Mouse (Mus musculus): ENCODE measurements around the gene Dtx1. TPM values are rescaled to one million over a fixed set of nuclear protein-coding genes. Genes with fewer than 3 reads are reported as not detected.

Dtx1 gene
- polyA plus RNA-seq (2014; fragmentation: Illumina TruSeq; extraction: RNeasy Lipid Tissue Mini Kit (QIAGEN cat#74804); ENCODE audit: low replicate concordance): 0.22 TPM

GRCm38 (mm10) chr5:120711827-120712226 lies at the start of gene Dtx1:
Gene Dtx1 (minus strand): TSS chr5:120711927.

GRCm38 (mm10) chr5:120749688-120750087 lies 38.0 kb upstream of the Dtx1 start, which contains the start of gene Oas2:
Gene Oas2 (minus strand): TSS chr5:120749853.

GRCm38 (mm10) chr5:120648569-120649373 lies 63.0 kb downstream of the Dtx1 start, which contains the start of gene Rasal1:
Gene Rasal1 (plus strand): TSS chr5:120648812.

GRCm38 (mm10) chr5:120634131-120634530 lies 77.6 kb downstream of the Dtx1 start, which contains the start of gene Cfap73:
Gene Cfap73 (minus strand): TSS chr5:120634235.

Other genes with a start within 250 kb of the Dtx1 start
- gene Sdsl, start 239.1 kb downstream of the Dtx1 start, polyA plus RNA-seq (2014; fragmentation: Illumina TruSeq; extraction: RNeasy Lipid Tissue Mini Kit (QIAGEN cat#74804); ENCODE audit: low replicate concordance): not detected
- not detected for gene Sds, start 235.4 kb downstream of the Dtx1 start, polyA plus RNA-seq (2014; fragmentation: Illumina TruSeq; extraction: RNeasy Lipid Tissue Mini Kit (QIAGEN cat#74804); ENCODE audit: low replicate concordance)
- not detected for gene Plbd2, start 208.3 kb downstream of the Dtx1 start, polyA plus RNA-seq (2014; fragmentation: Illumina TruSeq; extraction: RNeasy Lipid Tissue Mini Kit (QIAGEN cat#74804); ENCODE audit: low replicate concordance)
- 0.15 TPM for gene Slc8b1, start 200.8 kb downstream of the Dtx1 start, polyA plus RNA-seq (2014; fragmentation: Illumina TruSeq; extraction: RNeasy Lipid Tissue Mini Kit (QIAGEN cat#74804); ENCODE audit: low replicate concordance)
- gene Tpcn1, start 123.3 kb downstream of the Dtx1 start, polyA plus RNA-seq (2014; fragmentation: Illumina TruSeq; extraction: RNeasy Lipid Tissue Mini Kit (QIAGEN cat#74804); ENCODE audit: low replicate concordance): 3.6 TPM
- gene Iqcd, start 122.9 kb downstream of the Dtx1 start, polyA plus RNA-seq (2014; fragmentation: Illumina TruSeq; extraction: RNeasy Lipid Tissue Mini Kit (QIAGEN cat#74804); ENCODE audit: low replicate concordance): not detected
- not detected for gene Rita1, start 99.3 kb downstream of the Dtx1 start, polyA plus RNA-seq (2014; fragmentation: Illumina TruSeq; extraction: RNeasy Lipid Tissue Mini Kit (QIAGEN cat#74804); ENCODE audit: low replicate concordance)
- gene Ddx54, start 99.2 kb downstream of the Dtx1 start, polyA plus RNA-seq (2014; fragmentation: Illumina TruSeq; extraction: RNeasy Lipid Tissue Mini Kit (QIAGEN cat#74804); ENCODE audit: low replicate concordance): 0.15 TPM
- gene Cfap73, start 77.7 kb downstream of the Dtx1 start, polyA plus RNA-seq (2014; fragmentation: Illumina TruSeq; extraction: RNeasy Lipid Tissue Mini Kit (QIAGEN cat#74804); ENCODE audit: low replicate concordance): not detected
- gene Rasal1, start 63.1 kb downstream of the Dtx1 start, polyA plus RNA-seq (2014; fragmentation: Illumina TruSeq; extraction: RNeasy Lipid Tissue Mini Kit (QIAGEN cat#74804); ENCODE audit: low replicate concordance): not detected
- 1.4 TPM for gene Oas2, start 37.9 kb upstream of the Dtx1 start, polyA plus RNA-seq (2014; fragmentation: Illumina TruSeq; extraction: RNeasy Lipid Tissue Mini Kit (QIAGEN cat#74804); ENCODE audit: low replicate concordance)
- 9.9 TPM for gene Oas3, start 65.7 kb upstream of the Dtx1 start, polyA plus RNA-seq (2014; fragmentation: Illumina TruSeq; extraction: RNeasy Lipid Tissue Mini Kit (QIAGEN cat#74804); ENCODE audit: low replicate concordance)
- 0.30 TPM for gene Oas1e, start 83.6 kb upstream of the Dtx1 start, polyA plus RNA-seq (2014; fragmentation: Illumina TruSeq; extraction: RNeasy Lipid Tissue Mini Kit (QIAGEN cat#74804); ENCODE audit: low replicate concordance)
- 0.48 TPM for gene Oas1c, start 100.6 kb upstream of the Dtx1 start, polyA plus RNA-seq (2014; fragmentation: Illumina TruSeq; extraction: RNeasy Lipid Tissue Mini Kit (QIAGEN cat#74804); ENCODE audit: low replicate concordance)
- gene Oas1f, start 135.4 kb upstream of the Dtx1 start, polyA plus RNA-seq (2014; fragmentation: Illumina TruSeq; extraction: RNeasy Lipid Tissue Mini Kit (QIAGEN cat#74804); ENCODE audit: low replicate concordance): not detected
- gene Oas1h, start 149.5 kb upstream of the Dtx1 start, polyA plus RNA-seq (2014; fragmentation: Illumina TruSeq; extraction: RNeasy Lipid Tissue Mini Kit (QIAGEN cat#74804); ENCODE audit: low replicate concordance): not detected
- gene Oas1g, start 175.7 kb upstream of the Dtx1 start, polyA plus RNA-seq (2014; fragmentation: Illumina TruSeq; extraction: RNeasy Lipid Tissue Mini Kit (QIAGEN cat#74804); ENCODE audit: low replicate concordance): 4.8 TPM
- gene Oas1a, start 195.6 kb upstream of the Dtx1 start, polyA plus RNA-seq (2014; fragmentation: Illumina TruSeq; extraction: RNeasy Lipid Tissue Mini Kit (QIAGEN cat#74804); ENCODE audit: low replicate concordance): 1.9 TPM
- not detected for gene Oas1d, start 202.6 kb upstream of the Dtx1 start, polyA plus RNA-seq (2014; fragmentation: Illumina TruSeq; extraction: RNeasy Lipid Tissue Mini Kit (QIAGEN cat#74804); ENCODE audit: low replicate concordance)

Measured in small intestine, adult 10 weeks (tissue).